Mouse (Mus musculus) olfactory bulb, adult 2 months (tissue): ENCODE measurements around the gene Wdfy2.

ENCODE experiments used
- CTCF ChIP-seq: fragments of 200-500 bp; IDR thresholded peaks from 2 replicates; pipeline ENCODE4 v1.5.1; 2012; ENCODE audit warnings: low read depth, mild to moderate bottlenecking, low read length, moderate library complexity; ENCODE audit not compliant: insufficient read depth
- POLR2A ChIP-seq: fragments of 200-500 bp; IDR thresholded peaks from 2 replicates; pipeline ENCODE4 v1.6.1; 2012; ENCODE audit warnings: mild to moderate bottlenecking, low read depth, low read length, moderate library complexity; ENCODE audit not compliant: insufficient read depth

DNA sequence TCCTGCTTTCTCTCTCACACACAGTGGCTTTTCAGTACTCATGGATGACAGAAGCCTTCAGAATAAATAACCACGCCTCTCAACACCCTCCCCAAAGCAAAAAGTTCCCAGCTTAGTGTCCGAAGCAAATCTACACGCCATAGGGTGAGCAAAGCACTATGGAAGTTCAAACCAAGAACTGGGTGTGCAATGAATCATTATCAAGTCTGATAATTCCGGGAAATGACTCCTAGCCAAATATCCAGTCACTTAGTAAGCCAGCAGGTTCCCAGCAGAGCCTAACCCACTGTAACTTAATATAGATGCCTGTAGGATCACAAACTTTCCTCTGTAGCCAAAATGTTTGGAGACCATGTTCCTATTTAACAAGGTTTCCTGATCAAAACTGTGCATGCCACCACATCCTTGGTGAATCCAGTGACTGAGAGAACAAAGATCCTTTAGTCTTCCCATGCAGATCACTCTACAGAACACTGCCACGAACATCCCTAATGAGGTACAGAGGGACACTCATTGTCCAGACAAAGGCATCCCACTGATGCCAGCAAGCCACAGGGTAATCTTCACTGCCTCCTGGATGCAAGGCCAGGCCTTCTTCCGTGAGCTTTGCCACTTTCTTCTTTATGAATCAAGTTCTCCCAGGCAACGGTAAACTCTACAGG, 154.5 kb downstream of the Wdfy2 start:
- TF ChIP-seq CTCF (no peak), POLR2A (no peak)
